Mouse (Mus musculus) testis, postnatal 10 days (tissue): ENCODE results near the gene Adam22.
"Not testable (repeated sequence)": the region's sequence is repeated elsewhere in the genome, so short reads cannot be mapped to it uniquely, and the experiment has no call there.

Experiments used
- DNase-seq: peaks from one replicate; pipeline ENCODE4 v3.0.0; 2021; ENCODE audit warnings: low spot score

Adam22 gene

DNA sequence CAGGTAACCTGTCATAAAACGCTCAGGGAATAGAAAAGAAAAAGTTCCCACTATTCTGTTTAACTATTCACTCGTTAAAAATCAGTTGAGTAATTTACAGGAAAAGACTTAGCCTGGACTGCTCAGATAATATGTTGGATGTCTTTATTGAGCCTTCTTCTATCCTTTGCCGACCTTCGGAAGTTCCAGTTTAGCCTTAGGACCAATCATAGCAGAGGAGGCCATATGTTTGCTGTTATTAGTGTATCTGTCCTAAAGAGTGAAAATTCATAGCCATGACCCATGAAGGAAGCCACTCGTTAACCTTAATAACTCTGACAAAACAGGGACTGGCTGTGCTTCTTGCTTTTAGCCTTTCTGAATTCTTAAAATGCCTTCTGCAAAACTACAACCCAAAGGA is 41.3 kb downstream of the Adam22 start:
- no peak for DNase-seq

DNA sequence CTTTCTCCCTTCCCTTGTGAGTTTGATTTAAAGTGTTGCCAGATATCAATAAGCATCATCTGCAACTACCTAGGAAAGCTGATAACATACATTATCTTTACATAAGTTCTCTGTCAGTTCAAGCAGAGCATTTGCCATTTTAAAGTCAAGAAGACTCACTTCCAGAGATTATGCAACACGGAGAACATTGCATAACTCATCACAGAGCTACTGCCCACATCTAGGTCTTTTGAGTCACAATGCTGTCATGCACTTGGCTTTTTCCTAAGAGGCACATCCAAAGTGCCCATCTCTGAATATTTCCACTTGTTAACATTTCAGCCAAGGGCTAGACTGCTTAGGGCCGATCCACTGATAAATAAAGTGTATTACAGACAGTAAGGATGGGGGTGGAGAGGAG is 55.6 kb downstream of the Adam22 start:
- DNase-seq = no peak

DNA sequence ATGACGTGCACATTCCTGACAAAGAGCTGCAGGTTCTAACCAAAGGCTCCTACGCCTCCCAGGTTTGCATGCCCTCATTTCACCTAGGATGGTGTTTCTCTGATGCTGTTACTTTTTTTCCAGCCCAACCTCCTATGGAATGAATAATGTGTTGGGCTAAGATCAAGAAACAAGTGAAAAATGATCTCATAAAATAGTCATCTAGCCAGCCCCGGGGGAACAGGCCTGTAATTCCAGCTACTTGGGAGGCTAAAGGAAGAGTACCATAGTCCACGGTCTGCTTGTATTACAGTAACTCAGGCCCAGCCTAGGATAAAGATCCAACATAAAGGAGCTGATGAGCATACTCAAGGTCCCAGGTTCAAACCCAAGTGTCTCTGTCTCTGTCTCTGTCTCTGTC is 57.1 kb downstream of the Adam22 start:
- DNase-seq = no peak

DNA sequence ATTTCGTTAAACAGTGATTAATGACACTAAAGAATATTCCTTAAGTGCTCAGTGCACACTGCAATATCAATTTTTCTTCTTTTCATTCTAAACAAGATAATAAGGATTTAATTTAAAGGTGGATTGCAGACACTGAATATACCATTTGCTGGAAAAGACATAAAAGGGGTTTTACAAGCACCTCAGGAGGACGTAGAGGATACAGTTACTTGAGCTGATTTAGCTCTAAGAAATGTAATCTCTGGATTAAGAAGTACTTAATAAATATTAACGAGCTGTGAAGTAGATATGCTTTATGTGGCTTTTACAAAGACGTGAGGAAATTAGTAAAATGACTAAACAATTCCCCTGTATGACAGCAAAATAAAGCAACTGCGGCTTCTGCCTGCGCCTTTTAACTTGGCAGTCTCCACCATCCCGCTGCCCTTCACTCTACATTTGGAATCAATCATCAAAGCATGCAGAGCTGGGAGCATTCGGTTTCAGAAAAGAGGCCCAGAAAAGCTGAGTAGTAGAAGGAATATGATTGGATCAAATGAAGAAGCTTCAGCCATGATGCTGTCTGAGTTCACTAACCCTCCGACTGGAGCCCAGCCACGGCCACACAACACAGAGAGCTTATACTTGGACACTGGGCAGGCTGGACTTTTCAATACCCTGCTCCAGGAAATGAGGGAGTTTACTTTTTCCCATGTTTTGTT is 70.1 kb downstream of the Adam22 start:
- DNase-seq = no peak

DNA sequence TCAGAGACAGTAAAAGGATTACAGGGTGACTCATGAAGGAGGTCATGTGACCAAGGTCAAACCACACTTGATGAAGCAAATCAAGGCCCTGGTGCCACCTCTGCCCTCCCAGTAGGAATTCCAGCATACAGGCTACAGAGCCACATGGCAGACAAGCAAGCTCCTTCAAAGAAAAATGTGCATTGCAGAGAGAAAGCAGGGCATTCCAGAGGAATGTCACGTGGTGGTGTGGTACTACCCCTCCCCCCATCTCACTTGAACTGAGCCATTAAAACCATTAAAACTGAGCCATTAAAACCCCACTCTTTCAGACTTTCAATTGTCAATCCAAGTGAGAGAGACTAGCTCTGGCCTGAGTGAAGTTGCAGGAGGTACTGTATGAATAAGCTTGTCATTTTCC is 74.7 kb downstream of the Adam22 start:
- DNase-seq = no peak

DNA sequence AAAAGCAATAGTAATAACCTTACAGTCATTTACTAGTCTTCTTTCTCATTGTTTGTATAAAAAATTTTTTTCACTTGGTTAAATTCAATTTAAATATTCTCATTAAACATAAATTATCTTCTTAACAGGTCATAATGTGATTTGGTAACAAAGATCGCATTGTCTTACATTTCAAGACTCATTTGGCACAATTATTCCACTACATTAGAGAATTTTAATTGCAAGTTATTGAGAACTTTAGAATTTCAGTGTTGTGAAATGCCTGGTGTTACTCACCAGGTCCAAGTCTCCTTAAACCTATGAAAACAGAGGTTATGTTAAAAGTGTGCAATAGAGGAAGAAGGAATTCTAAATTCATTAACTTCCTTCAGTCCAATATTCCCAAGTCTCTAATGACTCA is 76.5 kb downstream of the Adam22 start:
- DNase-seq = no peak

DNA sequence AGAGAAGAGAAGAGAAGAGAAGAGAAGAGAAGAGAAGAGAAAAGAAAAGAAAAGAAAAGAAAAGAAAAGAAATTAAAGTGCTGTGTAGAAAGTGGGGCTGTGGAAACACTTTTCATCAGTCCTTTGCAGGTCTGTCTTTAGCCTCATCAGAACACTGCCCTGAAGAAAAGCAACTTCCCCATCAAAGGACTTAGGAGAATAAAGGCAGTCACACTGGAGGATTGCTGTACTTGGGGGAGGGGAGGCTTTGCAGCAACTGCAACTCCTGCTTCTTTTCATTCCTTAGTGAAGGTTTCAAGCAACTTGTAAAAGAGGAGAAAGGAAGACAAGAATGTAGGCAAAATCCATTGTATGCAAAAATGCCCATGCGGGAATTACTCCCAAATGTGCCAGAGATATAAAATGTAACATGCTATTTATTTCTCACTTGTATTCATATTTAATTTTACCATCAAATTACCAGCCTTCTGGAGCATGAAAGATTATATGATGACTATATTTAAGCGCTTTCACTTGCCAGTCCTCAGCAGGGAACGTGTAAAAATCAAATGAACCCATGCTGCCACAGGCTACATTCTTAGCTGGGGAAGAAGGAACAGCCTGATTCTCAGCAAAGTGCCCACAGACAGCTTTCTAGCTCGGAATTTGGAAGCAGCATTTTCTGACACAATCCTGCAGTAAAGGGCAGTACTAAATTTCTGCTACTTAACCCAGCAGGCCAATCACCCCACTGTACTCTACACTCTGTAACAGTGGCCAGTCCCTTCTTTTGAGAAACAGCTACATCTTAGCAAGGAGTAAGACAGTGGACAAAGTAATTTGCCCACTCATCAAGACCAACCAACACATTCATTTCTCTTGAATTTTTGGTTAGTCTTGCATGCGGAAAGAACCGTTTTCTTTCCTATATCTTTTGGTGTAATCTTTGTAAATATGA is 78.0 kb downstream of the Adam22 start:
- no peak for DNase-seq

DNA sequence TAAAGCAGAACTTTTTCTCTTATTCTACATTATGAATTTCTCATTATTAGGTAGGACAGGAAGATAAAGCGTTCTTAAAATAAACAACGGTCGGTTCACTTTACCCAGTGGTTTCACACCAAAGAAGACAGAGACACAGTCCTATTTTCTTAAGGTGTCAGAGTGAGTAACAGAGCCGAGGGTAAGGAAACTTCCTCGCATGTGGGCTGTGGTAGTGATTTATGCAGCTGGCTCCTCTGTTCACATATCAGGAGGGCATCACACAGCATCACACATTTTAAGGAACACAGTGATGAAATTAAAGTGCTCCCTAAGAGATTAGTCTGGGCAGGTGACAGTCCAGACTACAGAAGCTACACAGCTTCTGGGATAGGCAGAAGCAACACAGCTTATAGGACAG is 83.8 kb downstream of the Adam22 start:
- DNase-seq = no peak

DNA sequence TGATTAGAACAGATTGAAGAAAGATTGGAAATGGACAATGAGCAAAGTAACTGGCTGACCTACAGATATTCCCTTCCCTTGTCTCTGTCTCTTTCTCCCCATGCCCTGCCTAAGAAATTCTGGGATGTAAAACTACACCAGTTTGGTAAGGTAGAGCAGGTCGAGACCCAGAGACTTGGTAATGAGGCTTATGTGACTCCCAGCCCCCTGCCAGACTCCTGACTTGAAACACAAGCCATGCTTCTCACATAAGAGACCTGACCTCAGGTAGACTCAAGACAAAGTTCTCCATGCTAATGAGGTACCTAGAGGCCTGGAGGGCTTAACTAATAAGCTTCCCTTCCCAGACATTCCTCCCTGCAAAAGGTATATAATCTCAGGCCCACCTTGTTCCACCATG is 91.8 kb downstream of the Adam22 start:
- DNase-seq = no peak

DNA sequence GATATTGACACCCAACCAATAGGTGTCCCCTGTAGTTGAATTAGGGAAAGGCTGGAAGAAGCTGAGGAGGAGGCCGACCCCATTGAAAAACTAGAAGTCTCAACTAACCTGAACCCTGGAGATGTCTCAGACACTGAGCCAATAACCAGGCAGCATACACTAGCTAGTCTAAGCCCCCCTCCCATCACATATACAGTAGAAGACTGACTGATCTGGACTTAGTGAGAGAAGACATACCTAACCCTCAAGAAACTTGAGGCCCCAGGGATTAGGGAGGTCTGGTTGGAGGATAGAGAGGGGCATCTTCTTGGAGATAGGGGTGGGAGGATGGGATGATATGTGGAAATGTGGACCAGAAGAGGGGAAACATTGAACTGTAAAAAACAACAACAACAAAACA is 110.6 kb downstream of the Adam22 start:
- DNase-seq = no peak

DNA sequence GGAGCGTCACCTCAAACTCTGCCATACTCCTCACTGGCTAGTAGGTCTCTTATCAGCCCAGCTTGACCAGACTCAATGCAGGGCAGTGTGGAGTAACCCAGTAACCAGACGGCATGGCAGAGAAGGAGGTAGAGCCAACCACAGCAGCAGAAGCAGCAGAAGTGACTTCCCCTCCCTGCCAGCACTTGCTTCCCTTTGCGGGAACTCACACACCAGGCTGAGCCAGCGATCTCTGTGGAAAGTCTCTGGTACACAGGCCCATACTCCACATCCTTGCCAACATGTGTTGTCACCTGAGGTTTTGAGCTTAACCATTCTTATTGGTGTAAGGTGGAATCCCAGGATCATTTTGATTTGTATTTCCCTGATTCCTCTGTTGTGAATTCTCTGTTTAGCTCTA is 111.5 kb downstream of the Adam22 start:
- DNase-seq = no peak

DNA sequence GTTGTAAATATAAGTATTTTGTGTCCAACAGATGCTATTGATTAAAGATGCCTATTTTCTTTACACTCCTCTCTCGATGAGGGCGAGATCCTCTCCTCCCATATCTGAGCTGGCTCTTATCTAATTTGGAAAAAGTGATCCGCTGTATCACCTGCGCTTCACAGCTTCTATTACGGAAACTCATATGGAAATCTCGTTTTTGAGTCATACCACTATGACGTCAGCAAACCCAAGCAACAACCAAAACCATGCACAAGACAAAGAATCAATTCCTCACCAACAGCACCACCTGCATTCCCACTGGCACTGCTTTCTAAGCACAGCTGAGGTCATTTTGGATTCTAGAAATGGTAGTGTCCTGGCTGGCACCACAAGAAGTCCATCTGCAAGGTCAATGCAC is 123.3 kb downstream of the Adam22 start:
- no peak for DNase-seq

DNA sequence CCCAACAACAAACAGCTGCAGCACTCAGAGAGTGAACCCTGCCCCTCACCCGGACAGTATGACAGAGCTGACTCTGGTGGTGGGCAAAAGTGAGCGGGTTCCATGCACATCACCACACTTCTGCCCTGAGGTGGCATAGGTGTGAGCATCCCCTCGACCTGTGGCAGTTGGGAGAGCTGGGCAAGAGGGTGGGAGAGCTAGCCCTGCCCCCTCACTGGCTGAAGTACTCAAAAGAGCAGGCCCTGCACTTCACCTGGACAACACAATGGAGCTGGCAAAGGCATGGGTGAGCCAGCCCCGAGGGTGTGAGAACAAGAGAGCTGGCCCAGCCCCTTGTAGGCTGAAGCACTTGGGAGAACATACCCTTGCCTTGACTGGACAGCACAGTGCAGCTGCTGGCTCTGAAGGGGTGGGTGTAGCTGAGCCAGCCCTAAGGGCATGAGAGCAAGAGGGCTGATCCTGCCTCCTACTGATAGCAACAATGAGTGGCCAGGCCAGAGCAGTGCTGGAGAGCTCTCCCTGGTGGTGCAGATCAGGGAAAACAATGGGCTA is 124.8 kb downstream of the Adam22 start:
- DNase-seq = no peak

DNA sequence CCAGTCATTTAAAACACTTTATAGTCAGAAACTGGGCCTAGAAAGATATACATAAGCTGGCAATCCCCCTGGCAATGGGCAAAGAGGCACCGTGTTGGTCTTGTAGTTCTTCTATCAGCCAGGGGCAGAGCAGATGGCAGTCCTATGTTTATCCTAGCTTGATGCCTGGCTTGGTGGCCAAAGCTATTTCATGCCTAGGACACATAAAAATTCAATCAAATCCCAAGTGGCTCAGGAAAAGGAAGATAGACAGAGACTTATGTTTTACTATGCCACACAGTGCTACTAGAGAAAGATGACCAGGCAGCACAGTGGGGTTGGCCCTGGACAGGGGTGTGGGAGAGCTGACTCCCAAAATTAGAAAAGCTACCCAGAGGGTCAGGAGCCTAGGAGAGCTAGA is 125.3 kb downstream of the Adam22 start:
- DNase-seq = no peak

DNA sequence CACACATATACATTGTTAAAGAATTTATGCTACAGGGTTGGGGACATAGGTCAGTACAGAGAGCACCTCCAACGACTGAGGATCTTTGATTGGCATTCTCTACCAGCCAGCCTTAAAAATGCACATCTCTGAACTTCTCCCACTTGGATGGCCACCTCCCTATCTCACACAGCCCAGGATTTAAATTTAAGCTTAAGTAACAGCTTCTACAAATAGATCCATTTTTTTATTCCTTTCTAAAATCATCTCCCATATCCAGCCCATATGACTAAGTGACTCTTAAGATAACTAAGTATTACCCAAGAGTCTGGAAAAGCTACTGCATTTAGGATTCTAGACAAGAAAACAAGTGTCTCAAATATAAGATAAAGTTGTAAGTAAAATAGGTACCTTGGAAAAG is 140.9 kb downstream of the Adam22 start:
- DNase-seq = no peak

DNA sequence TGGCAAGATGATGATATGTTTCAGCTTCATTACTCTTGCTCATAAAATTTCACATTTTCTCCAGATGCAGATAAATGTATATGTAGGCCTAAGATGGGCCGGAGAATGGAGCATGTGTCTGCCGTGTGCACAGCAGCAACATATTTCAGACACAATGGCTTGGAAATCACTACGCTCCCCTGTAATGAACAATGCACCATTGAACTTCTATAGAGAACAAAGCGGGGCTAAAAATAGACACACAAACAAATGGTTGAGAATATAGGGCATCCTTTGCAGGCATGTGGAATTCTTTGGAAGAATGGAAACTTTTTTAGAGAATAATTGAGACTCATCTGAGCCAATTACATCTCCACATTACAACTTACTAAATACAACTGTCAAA is 143.6 kb downstream of the Adam22 start:
- no peak for DNase-seq

DNA sequence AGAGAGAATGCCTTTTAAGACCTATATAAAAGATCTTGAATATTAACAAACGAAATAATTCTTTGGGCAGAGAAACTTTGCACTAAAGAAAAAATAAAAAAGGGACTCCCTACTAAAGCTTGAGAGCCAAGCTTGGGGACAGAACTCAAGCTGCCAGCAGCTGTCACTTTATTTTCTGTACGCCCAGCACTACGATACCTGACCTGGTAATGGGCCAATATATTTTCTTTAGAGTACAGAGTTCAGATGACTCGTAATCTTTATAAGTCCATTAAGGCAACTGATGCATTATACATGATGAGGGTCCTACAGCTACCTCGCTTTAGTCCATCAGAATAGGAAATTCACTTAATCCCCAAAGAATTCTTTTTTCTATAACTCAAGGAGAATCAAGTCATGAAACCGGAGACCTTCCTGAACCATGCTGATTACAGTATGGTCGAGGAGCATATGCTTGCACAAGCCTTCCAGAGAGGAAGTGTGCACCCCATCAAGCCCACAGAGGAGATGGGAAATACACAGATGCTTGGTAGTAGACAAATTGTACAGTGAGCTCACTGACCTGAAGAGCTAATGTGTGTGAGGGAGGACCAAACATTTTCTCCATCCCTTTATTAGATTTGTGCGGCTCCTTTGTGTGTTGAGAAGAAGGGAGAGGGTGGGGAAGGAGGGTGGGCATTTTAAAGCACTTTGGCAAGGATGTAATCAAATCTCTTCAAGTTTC is 144.2 kb downstream of the Adam22 start:
- DNase-seq = no peak

DNA sequence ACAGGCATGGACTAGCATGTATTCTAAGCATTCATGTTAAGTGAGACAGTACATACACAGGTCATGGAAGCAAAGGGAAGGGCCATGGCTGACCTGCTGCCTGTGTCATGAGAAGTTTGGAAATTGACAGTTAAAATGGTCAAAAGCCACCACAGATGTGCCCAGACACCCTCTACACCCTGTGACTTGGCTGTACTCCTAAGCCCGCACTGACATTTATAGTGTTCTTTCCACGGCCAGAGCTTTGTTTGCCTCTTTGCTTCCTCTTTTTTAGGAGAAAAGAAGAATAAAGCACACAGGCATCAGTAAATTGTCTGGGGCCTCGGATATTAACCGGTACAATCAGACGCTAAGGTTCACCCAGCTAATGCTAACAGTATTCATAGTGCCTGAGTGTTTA is 146.3 kb downstream of the Adam22 start:
- DNase-seq = no peak

DNA sequence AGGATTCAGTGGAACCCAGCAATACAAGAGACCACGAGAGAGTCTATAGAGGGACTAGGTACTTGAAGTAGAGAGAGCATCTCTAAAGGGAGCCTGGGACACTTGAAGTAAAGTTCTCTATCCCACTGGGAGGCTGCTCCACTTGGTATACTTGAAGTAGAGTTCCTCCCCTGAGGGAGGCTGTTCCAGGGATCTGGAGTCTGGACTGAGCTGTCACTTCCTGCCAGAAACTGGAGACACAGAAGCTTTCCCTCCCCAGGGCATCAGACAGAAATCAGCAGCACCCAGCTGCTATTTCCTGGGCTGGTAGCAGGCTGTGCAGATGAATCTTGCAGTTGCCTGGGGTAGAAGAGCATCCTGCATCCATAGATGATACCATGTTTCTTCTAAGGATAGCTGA is 152.1 kb downstream of the Adam22 start:
- no peak for DNase-seq

DNA sequence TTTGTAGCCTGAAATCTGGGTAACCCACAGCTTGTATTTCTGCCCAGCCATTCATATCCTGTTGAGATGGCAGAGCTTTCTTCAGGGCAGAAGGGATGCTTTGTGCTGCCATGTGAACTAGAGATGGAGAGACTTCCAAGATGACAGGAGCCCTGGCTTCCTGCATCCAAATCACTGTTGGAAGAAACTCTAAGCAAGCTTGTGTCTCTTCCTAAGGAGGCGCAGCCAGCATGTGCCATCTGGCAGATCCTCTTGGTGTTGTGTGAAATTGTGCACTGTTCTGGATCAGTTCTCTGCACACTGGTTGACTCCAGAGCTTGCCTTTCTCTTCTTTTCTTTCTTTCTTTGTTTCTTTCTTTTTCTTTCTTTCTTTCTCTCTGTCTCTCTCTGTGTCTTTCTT is 183.0 kb downstream of the Adam22 start:
- DNase-seq = not testable (repeated sequence)

DNA sequence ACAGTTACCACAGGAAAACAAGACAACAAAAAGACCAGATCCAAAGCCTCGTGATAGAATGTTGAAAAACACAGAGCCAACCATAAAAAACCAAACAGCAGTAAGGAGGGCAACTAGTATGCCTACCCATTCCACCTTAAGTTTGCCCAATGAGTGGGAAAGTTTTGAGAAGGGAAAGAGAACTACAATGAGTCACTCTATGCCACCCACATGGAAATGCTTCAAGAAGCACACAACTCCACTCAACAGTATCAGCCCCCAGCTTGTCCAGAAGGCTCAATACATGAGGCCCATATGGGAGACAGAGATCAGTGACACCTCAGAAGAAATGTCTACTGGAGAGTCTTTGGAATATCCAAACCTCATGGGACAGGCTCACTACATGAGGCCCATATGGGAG is 187.3 kb downstream of the Adam22 start:
- DNase-seq = no peak

DNA sequence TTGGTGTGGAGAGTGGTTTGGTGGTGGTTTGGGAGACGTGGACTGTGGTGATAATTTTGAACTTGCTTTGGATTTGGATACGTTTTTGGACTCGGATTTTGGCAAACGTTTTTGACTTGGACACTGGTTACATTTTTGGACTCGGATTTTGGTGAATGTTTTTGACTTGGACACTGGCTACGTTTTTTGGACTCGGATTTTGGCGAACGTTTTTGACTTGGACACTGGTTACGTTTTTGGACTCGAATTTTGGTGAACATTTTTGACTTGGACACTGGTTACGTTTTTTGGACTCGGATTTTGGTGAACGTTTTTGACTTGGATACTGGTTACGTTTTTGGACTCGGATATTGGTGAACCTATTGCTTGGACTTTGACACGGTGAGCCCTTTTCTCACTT is 189.8 kb downstream of the Adam22 start:
- no peak for DNase-seq

DNA sequence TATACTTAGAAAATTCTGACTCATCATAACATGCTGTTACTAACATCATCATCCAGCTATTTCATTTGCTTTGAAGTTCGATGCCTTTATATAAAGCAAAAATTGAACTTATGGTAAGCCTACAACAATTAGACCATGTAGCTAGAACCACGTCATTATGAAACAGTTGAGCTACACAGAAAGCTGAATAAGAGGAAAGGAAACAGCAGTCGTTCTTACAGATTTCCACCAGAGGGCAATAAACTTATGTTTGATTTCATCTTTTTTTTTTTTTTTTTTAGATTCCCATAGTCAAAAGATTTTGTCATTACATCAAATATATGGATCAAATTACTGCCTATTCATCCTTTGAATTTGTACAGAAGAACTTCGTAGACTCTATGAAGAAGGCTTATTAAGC is 203.2 kb downstream of the Adam22 start:
- DNase-seq = no peak
